Mouse (Mus musculus): Measurements from ENCODE around the gene Ano1.

DNA sequence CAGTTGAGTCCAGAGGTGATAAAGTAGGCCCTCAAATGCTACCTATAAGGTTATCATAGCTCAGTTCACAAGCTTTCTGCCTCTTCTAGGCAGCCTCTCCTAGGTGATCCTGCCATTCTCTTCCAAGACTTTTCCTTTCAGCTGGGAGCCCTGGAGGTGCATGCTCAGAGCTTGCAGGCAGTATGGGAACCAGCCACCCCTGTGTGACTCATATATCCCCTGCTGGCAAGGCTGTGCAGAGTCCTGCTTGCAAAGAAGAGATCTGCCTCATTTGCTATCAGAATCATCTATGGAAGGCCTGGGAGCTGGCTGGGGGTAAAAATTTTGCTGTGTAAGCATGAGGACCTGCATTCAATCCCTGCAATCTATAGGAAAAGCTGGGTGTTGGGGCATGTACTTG lies 119.5 kb downstream of the Ano1 start:
- TF ChIP-seq CHD2 (IDR thresholded peaks at IDR 0.05; ENCODE audit: low read depth, low read length) (no peak), ZNF384 (IDR thresholded peaks at IDR 0.05; ENCODE audit: low read depth, low read length) (no peak)
